Mouse (Mus musculus) liver, postnatal 0 days (tissue): Measurements from ENCODE around the gene Ttc28.

Experiments
- CTCF ChIP-seq: sonication (generic); IDR thresholded peaks from 2 replicates; pipeline ENCODE4 v1.5.1; 2016; ENCODE audit warnings: antibody characterized with exemption, low read depth
- EP300 ChIP-seq: IDR thresholded peaks from 2 replicates; pipeline ENCODE4 v1.6.1; 2016; ENCODE audit warnings: antibody characterized with exemption, low read depth, mild to moderate bottlenecking

DNA sequence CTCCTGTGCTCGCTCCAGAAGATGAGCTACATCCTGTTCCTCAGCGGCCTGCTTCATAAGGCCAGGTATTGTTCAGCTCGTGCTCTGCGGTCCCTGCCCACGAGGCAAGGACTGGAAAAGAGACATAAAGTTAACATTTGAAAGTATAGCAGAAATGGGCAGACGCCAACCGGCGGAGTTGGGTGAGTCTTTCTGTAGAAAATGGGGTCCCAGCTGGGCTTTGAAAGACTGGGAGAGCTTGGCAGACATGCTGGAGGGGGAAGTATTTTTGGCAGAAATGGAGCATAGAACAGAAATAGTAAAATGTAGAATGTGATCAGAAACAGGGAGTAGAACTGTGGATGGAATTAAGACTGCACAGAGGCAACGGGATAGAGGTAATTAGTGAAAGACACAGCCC is 149.3 kb downstream of the Ttc28 start:
- TF ChIP-seq CTCF (no peak), EP300 (no peak)
